Mouse (Mus musculus): ENCODE results near the gene Dnah10. TPM values are rescaled to one million over a fixed set of nuclear protein-coding genes. Genes with fewer than 3 reads are reported as not detected.
"Not testable (repeated sequence)": the region's sequence is repeated elsewhere in the genome, so short reads cannot be mapped to it uniquely, and the experiment has no call there.

Gene Dnah10
- polyA plus RNA-seq, 1 experiment from 2014 or later: 0.10 TPM

- Histone ChIP-seq H3K27ac (no peak overlapping the region), H3K9ac (no peak overlapping the region), H3K4me1 (no peaks in the 10 kb centered on the region), H3K4me2 (no peak overlapping the region), H3K9me3 (replicated peaks) (no peaks in the 10 kb centered on the region), H3K36me3 (no peaks in the 10 kb centered on the region), H3K4me3 (replicated peaks) (no peak overlapping the region), H3K27me3 (no peaks in the 10 kb centered on the region)
- ATAC-seq (replicated peaks; ENCODE audit: low FRiP score): no peak
- WGBS: 81% methylated on average over 9 of the region's 9 CpGs
These were observed 26.8 kb downstream of the Dnah10 start for GRCm38 (mm10) chr5:124751656-124752055.

- Histone ChIP-seq H3K9ac (no peak overlapping the region), H3K27ac (no peak overlapping the region), H3K36me3 (no peaks in the 10 kb centered on the region), H3K4me2 (no peak overlapping the region), H3K27me3 (no peaks in the 10 kb centered on the region), H3K4me1 (no peaks in the 10 kb centered on the region), H3K9me3 (replicated peaks) (no peaks in the 10 kb centered on the region), H3K4me3 (replicated peaks) (no peak overlapping the region)
- 64% methylated on average over 18 of the region's 18 CpGs for WGBS
- ATAC-seq (replicated peaks; ENCODE audit: low FRiP score): no peak
These were observed 36.1 kb downstream of the Dnah10 start for GRCm38 (mm10) chr5:124761011-124761410.

- 100% methylated on average over 1 of the region's 1 CpGs for WGBS
These were observed 36.9 kb downstream of the Dnah10 start for GRCm38 (mm10) chr5:124761787-124762186.

GRCm38 (mm10) chr5:124774552-124774951 lies 49.7 kb downstream of the Dnah10 start:
- Histone ChIP-seq H3K4me1 (no peaks in the 10 kb centered on the region), H3K9ac (no peak overlapping the region), H3K36me3 (no peaks in the 10 kb centered on the region), H3K9me3 (replicated peaks) (no peaks in the 10 kb centered on the region), H3K4me3 (replicated peaks) (no peak overlapping the region), H3K27ac (no peak overlapping the region), H3K27me3 (no peaks in the 10 kb centered on the region), H3K4me2 (no peak overlapping the region)
- 81% methylated on average over 3 of the region's 3 CpGs for WGBS
- ATAC-seq (replicated peaks; ENCODE audit: low FRiP score): no peak

More at GRCm38 (mm10) chr5:124761787-124762186, 36.9 kb downstream of the Dnah10 start:
- Histone ChIP-seq H3K36me3 (no peaks in the 10 kb centered on the region), H3K4me1 (no peaks in the 10 kb centered on the region), H3K27me3 (no peaks in the 10 kb centered on the region), H3K9ac (no peak overlapping the region), H3K4me2 (no peak overlapping the region), H3K27ac (no peak overlapping the region), H3K9me3 (replicated peaks) (no peaks in the 10 kb centered on the region), H3K4me3 (replicated peaks) (no peak overlapping the region)
- no peak for ATAC-seq (replicated peaks; ENCODE audit: low FRiP score)

- not testable (repeated sequence) for H3K9ac ChIP-seq; ATAC-seq (replicated peaks; ENCODE audit: low FRiP score); H3K4me1 ChIP-seq; H3K4me2 ChIP-seq; H3K27ac ChIP-seq; H3K4me3 ChIP-seq (replicated peaks); H3K36me3 ChIP-seq; H3K9me3 ChIP-seq (replicated peaks); H3K27me3 ChIP-seq
- 92% methylated on average over 4 of the region's 4 CpGs for WGBS
These were observed 51.4 kb downstream of the Dnah10 start for GRCm38 (mm10) chr5:124776289-124776688.

- H3K36me3 ChIP-seq: no peaks in the 10 kb centered on the region
- no peak overlapping the region for H3K9ac ChIP-seq
- no peak overlapping the region for H3K4me2 ChIP-seq
- no peak overlapping the region for H3K4me3 ChIP-seq (replicated peaks)
- no peaks in the 10 kb centered on the region for H3K27me3 ChIP-seq
- no peak overlapping the region for H3K27ac ChIP-seq
- WGBS: 61% methylated on average over 6 of the region's 6 CpGs
- H3K4me1 ChIP-seq: no peaks in the 10 kb centered on the region
- ATAC-seq (replicated peaks; ENCODE audit: low FRiP score): no peak
- no peaks in the 10 kb centered on the region for H3K9me3 ChIP-seq (replicated peaks)
These were observed 52.4 kb downstream of the Dnah10 start for GRCm38 (mm10) chr5:124777178-124777709.

- ATAC-seq (replicated peaks; ENCODE audit: low FRiP score): no peak
- H3K4me3 ChIP-seq (replicated peaks): no peak overlapping the region
- WGBS: 94% methylated on average over 7 of the region's 7 CpGs
- H3K27ac ChIP-seq: no peak overlapping the region
- no peak overlapping the region for H3K9ac ChIP-seq
- no peaks in the 10 kb centered on the region for H3K9me3 ChIP-seq (replicated peaks)
- H3K36me3 ChIP-seq: no peaks in the 10 kb centered on the region
- H3K4me2 ChIP-seq: no peak overlapping the region
- no peaks in the 10 kb centered on the region for H3K4me1 ChIP-seq
- H3K27me3 ChIP-seq: no peaks in the 10 kb centered on the region
These were observed 55.0 kb downstream of the Dnah10 start for GRCm38 (mm10) chr5:124779926-124780325.

- no peak for ATAC-seq (replicated peaks; ENCODE audit: low FRiP score)
- Histone ChIP-seq H3K4me1 (no peaks in the 10 kb centered on the region), H3K27ac (no peak overlapping the region), H3K27me3 (no peaks in the 10 kb centered on the region), H3K4me2 (no peak overlapping the region), H3K9ac (no peak overlapping the region), H3K36me3 (no peaks in the 10 kb centered on the region), H3K4me3 (replicated peaks) (no peak overlapping the region), H3K9me3 (replicated peaks) (0 out of 2 replicates have a peak, but pooled peaks cover 4% of the 10 kb centered on the region)
- WGBS: 85% methylated on average over 8 of the region's 8 CpGs
These were observed 56.8 kb downstream of the Dnah10 start for GRCm38 (mm10) chr5:124781696-124782095.

- Histone ChIP-seq H3K4me2 (no peak overlapping the region), H3K27me3 (no peaks in the 10 kb centered on the region), H3K9me3 (replicated peaks) (0 out of 2 replicates have a peak, but pooled peaks cover 4% of the 10 kb centered on the region), H3K9ac (no peak overlapping the region), H3K4me1 (no peaks in the 10 kb centered on the region), H3K27ac (no peak overlapping the region), H3K4me3 (replicated peaks) (no peak overlapping the region), H3K36me3 (no peaks in the 10 kb centered on the region)
- WGBS: 84% methylated on average over 7 of the region's 7 CpGs
- no peak for ATAC-seq (replicated peaks; ENCODE audit: low FRiP score)
These were observed 60.8 kb downstream of the Dnah10 start for GRCm38 (mm10) chr5:124785650-124786049.

GRCm38 (mm10) chr5:124792112-124792511 lies 67.2 kb downstream of the Dnah10 start:
- no peak overlapping the region for H3K4me3 ChIP-seq (replicated peaks)
- H3K4me1 ChIP-seq: no peaks in the 10 kb centered on the region
- H3K9ac ChIP-seq: no peak overlapping the region
- WGBS: 65% methylated on average over 7 of the region's 7 CpGs
- no peaks in the 10 kb centered on the region for H3K27me3 ChIP-seq
- ATAC-seq (replicated peaks; ENCODE audit: low FRiP score): no peak
- no peak overlapping the region for H3K4me2 ChIP-seq
- no peak overlapping the region for H3K27ac ChIP-seq
- no peaks in the 10 kb centered on the region for H3K9me3 ChIP-seq (replicated peaks)
- H3K36me3 ChIP-seq: no peaks in the 10 kb centered on the region

GRCm38 (mm10) chr5:124809708-124810366 lies 85.0 kb downstream of the Dnah10 start:
- H3K36me3 ChIP-seq: no peaks in the 10 kb centered on the region
- H3K4me2 ChIP-seq: no peak overlapping the region
- H3K27me3 ChIP-seq: no peaks in the 10 kb centered on the region
- no peak overlapping the region for H3K9ac ChIP-seq
- H3K27ac ChIP-seq: no peak overlapping the region
- no peak overlapping the region for H3K4me3 ChIP-seq (replicated peaks)
- no peak for ATAC-seq (replicated peaks; ENCODE audit: low FRiP score)
- no peaks in the 10 kb centered on the region for H3K9me3 ChIP-seq (replicated peaks)
- WGBS: 87% methylated on average over 4 of the region's 4 CpGs
- H3K4me1 ChIP-seq: no peaks in the 10 kb centered on the region

- no peaks in the 10 kb centered on the region for H3K4me1 ChIP-seq
- no peak overlapping the region for H3K9ac ChIP-seq
- no peaks in the 10 kb centered on the region for H3K27me3 ChIP-seq
- no peak overlapping the region for H3K27ac ChIP-seq
- H3K4me2 ChIP-seq: no peak overlapping the region
- ATAC-seq (replicated peaks; ENCODE audit: low FRiP score): no peak
- no peak overlapping the region for H3K4me3 ChIP-seq (replicated peaks)
- H3K36me3 ChIP-seq: no peaks in the 10 kb centered on the region
- 87% methylated on average over 12 of the region's 12 CpGs for WGBS
- no peaks in the 10 kb centered on the region for H3K9me3 ChIP-seq (replicated peaks)
These were observed 87.6 kb downstream of the Dnah10 start for GRCm38 (mm10) chr5:124812466-124812865.

- Histone ChIP-seq H3K9ac (no peak overlapping the region), H3K4me2 (no peak overlapping the region)
These were observed 89.9 kb downstream of the Dnah10 start for GRCm38 (mm10) chr5:124814797-124815196.

More at GRCm38 (mm10) chr5:124814797-124815196, 89.9 kb downstream of the Dnah10 start:
- H3K27me3 ChIP-seq: no peaks in the 10 kb centered on the region
- no peak overlapping the region for H3K4me3 ChIP-seq (replicated peaks)
- WGBS: 48% methylated on average over 5 of the region's 5 CpGs
- H3K36me3 ChIP-seq: no peaks in the 10 kb centered on the region
- H3K9me3 ChIP-seq (replicated peaks): no peaks in the 10 kb centered on the region
- no peaks in the 10 kb centered on the region for H3K4me1 ChIP-seq
- no peak for ATAC-seq (replicated peaks; ENCODE audit: low FRiP score)
- H3K27ac ChIP-seq: no peak overlapping the region

All from kidney, embryonic 15.5 days (tissue).